Mouse (Mus musculus) liver, adult 2 months (tissue): ENCODE data around the gene Gpr84.
A peak's percentile ranks its signal among the peaks of the same experiment; 100 is the strongest.

Experiments
- CTCF ChIP-seq: fragments of 200-500 bp; IDR thresholded peaks from 2 replicates; pipeline ENCODE4 v1.5.1; 2011; ENCODE audit warnings: low read depth, low read length, control low read depth
- POLR2A ChIP-seq: fragments of 200-500 bp; IDR thresholded peaks from 2 replicates; pipeline ENCODE4 v1.6.1; 2011; ENCODE audit warnings: low read length, control low read depth; ENCODE audit not compliant: insufficient read depth; ENCODE audit errors: extremely low read depth

DNA sequence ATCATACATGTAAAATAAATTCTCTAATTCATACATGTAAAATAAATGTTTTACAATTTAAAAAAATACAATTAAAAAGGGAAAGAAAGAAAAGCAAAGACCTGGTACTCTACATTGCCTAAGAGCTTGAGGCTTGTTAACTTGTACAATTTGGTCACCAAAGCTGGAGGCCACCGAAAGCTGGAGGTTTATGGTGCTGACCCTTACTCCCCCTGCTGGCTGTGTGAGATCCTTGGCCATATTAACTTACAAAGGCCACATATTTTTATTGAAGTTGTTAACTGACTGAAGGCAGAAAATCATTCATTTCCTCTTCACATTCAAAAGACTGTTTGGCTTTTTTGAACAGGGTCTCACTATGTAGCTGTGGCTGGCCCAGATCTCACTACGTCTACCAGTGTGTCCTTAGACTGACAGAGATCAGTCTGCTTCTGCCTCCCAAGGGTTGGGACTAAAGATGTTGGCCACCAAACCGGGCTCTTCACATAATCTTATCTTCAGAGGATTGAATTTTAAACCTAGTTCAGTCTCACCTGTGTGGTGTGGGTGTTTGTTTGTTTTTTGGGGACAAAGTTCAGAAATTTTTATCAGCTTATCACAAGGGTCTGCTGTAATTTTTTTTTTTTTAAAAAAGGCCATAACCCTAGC lies 29.5 kb downstream of the Gpr84 start:
- TF ChIP-seq CTCF (peak; percentile 55; the same call in 1 of the 2 replicates), POLR2A (no peak)
